Mouse (Mus musculus) limb, embryonic 12.5 days (tissue): ENCODE results near the gene Dscam. TPM values are rescaled to one million over a fixed set of nuclear protein-coding genes. Genes with fewer than 3 reads are reported as not detected.

Experiments
- ATAC-seq: fragments of 200-750 bp; cut with Nextera tagmentation; 2 replicates; pipeline ENCODE4 v1.8.0; 2017; ENCODE audit warnings: low read depth, moderate TSS enrichment; ENCODE audit not compliant: insufficient number of reproducible peaks, insufficient read depth, low FRiP score, low TSS enrichment
- H3K27ac ChIP-seq: fragments of 300-500 bp; sonication (generic); 2 replicates; pipeline ENCODE4 v1.5.1; 2016; ENCODE audit warnings: mild to moderate bottlenecking, moderate library complexity
- H3K27me3 ChIP-seq: fragments of 300-500 bp; sonication (generic); 2 replicates; pipeline ENCODE4 v1.6.1; 2016; ENCODE audit warnings: mild to moderate bottlenecking, moderate library complexity
- H3K36me3 ChIP-seq: fragments of 300-500 bp; sonication (generic); 2 replicates; pipeline ENCODE4 v1.6.1; 2016; ENCODE audit warnings: mild to moderate bottlenecking, moderate library complexity
- H3K4me1 ChIP-seq: fragments of 300-500 bp; sonication (generic); replicated peaks from 2 replicates; pipeline ENCODE4 v1.6.1; 2016
- H3K4me2 ChIP-seq: fragments of 300-500 bp; sonication (generic); 2 replicates; pipeline ENCODE4 v1.6.1; 2016; ENCODE audit warnings: mild to moderate bottlenecking, moderate library complexity
- H3K4me3 ChIP-seq: fragments of 300-500 bp; sonication (generic); replicated peaks from 2 replicates; pipeline ENCODE4 v1.5.1; 2016; ENCODE audit warnings: mild to moderate bottlenecking
- H3K9ac ChIP-seq: fragments of 300-500 bp; sonication (generic); replicated peaks from 2 replicates; pipeline ENCODE4 v1.6.1; 2016; ENCODE audit warnings: mild to moderate bottlenecking, moderate library complexity
- H3K9me3 ChIP-seq: fragments of 300-500 bp; sonication (generic); 2 replicates; pipeline ENCODE4 v1.6.1; 2016; ENCODE audit warnings: mild to moderate bottlenecking, moderate library complexity
- WGBS: fragments of 180-500 bp; shearing (Covaris S2); methylation state at CpG from one replicate; pipeline ENCODE4 v1.1.7; 2016; 5-methylcytosine and 5-hydroxymethylcytosine counted together
- polyA plus RNA-seq: library from polyadenylated mRNA; unstranded; fragments of >200 nt; fragmentation: Nextera tagmentation; extraction: Ambion mirVana; gene quantifications from 2 replicates; pipeline ENCODE4 v1.2.1, GENCODE M21; 2016

The Dscam gene
- polyA plus RNA-seq, 1 experiment from 2014 or later, result not detected

- H3K36me3 ChIP-seq, result no peaks in the 10 kb centered on the region
- no peaks in the 10 kb centered on the region for H3K4me1 ChIP-seq
- H3K27me3 ChIP-seq, result no peaks in the 10 kb centered on the region
- no peak overlapping the region for H3K9ac ChIP-seq
- no peak overlapping the region for H3K27ac ChIP-seq
- no peak overlapping the region for H3K4me2 ChIP-seq
- no peaks in the 10 kb centered on the region for H3K9me3 ChIP-seq
- no peak for ATAC-seq
- WGBS, result 77% methylated on average over 4 of the region's 4 CpGs
- no peak overlapping the region for H3K4me3 ChIP-seq
These were observed 103.7 kb downstream of the Dscam start for GRCm38 (mm10) chr16:97066856-97067255.

GRCm38 (mm10) chr16:97062207-97062606, 108.3 kb downstream of the Dscam start:
- H3K27me3 ChIP-seq, result no peaks in the 10 kb centered on the region
- no peak for ATAC-seq
- H3K4me2 ChIP-seq, result no peak overlapping the region
- no peaks in the 10 kb centered on the region for H3K9me3 ChIP-seq
- H3K4me1 ChIP-seq, result no peaks in the 10 kb centered on the region
- no peak overlapping the region for H3K4me3 ChIP-seq
- H3K27ac ChIP-seq, result no peak overlapping the region
- H3K36me3 ChIP-seq, result no peaks in the 10 kb centered on the region
- no peak overlapping the region for H3K9ac ChIP-seq
- WGBS, result 85% methylated on average over 3 of the region's 3 CpGs

GRCm38 (mm10) chr16:97061390-97061789, 109.2 kb downstream of the Dscam start:
- H3K4me2 ChIP-seq, result no peak overlapping the region
- no peaks in the 10 kb centered on the region for H3K27me3 ChIP-seq
- no peaks in the 10 kb centered on the region for H3K4me1 ChIP-seq
- H3K9ac ChIP-seq, result no peak overlapping the region
- ATAC-seq, result no peak
- H3K36me3 ChIP-seq, result no peaks in the 10 kb centered on the region
- no peaks in the 10 kb centered on the region for H3K9me3 ChIP-seq
- 90% methylated on average over 7 of the region's 7 CpGs for WGBS
- H3K27ac ChIP-seq, result no peak overlapping the region
- no peak overlapping the region for H3K4me3 ChIP-seq

- no peaks in the 10 kb centered on the region for H3K36me3 ChIP-seq
- no peaks in the 10 kb centered on the region for H3K4me1 ChIP-seq
- H3K9me3 ChIP-seq, result no peaks in the 10 kb centered on the region
- no peak for ATAC-seq
- no peaks in the 10 kb centered on the region for H3K27me3 ChIP-seq
- H3K4me3 ChIP-seq, result no peak overlapping the region
- no peak overlapping the region for H3K9ac ChIP-seq
- H3K4me2 ChIP-seq, result no peak overlapping the region
- no peak overlapping the region for H3K27ac ChIP-seq
These were observed 109.8 kb downstream of the Dscam start for GRCm38 (mm10) chr16:97060736-97061135.

- WGBS, result 84% methylated on average over 4 of the region's 4 CpGs
- no peak overlapping the region for H3K9ac ChIP-seq
- H3K9me3 ChIP-seq, result no peaks in the 10 kb centered on the region
- no peak overlapping the region for H3K4me3 ChIP-seq
- H3K27me3 ChIP-seq, result no peaks in the 10 kb centered on the region
- no peak overlapping the region for H3K27ac ChIP-seq
- ATAC-seq, result no peak
- H3K36me3 ChIP-seq, result no peaks in the 10 kb centered on the region
- no peak overlapping the region for H3K4me2 ChIP-seq
- H3K4me1 ChIP-seq, result no peaks in the 10 kb centered on the region
These were observed 110.3 kb downstream of the Dscam start for GRCm38 (mm10) chr16:97060276-97060675.

- 89% methylated on average over 4 of the region's 4 CpGs for WGBS
- ATAC-seq, result no peak
These were observed 135.3 kb downstream of the Dscam start for GRCm38 (mm10) chr16:97035271-97035670.

GRCm38 (mm10) chr16:97033540-97034058, 137.0 kb downstream of the Dscam start:
- no peak for ATAC-seq
- 82% methylated on average over 3 of the region's 3 CpGs for WGBS

More at GRCm38 (mm10) chr16:97035271-97035670, 135.3 kb downstream of the Dscam start:
- H3K4me1 ChIP-seq, result no peaks in the 10 kb centered on the region
- no peaks in the 10 kb centered on the region for H3K9me3 ChIP-seq
- H3K9ac ChIP-seq, result no peak overlapping the region
- H3K27me3 ChIP-seq, result no peaks in the 10 kb centered on the region
- no peaks in the 10 kb centered on the region for H3K36me3 ChIP-seq
- no peak overlapping the region for H3K4me2 ChIP-seq
- H3K27ac ChIP-seq, result no peak overlapping the region
- H3K4me3 ChIP-seq, result no peak overlapping the region

DNA sequence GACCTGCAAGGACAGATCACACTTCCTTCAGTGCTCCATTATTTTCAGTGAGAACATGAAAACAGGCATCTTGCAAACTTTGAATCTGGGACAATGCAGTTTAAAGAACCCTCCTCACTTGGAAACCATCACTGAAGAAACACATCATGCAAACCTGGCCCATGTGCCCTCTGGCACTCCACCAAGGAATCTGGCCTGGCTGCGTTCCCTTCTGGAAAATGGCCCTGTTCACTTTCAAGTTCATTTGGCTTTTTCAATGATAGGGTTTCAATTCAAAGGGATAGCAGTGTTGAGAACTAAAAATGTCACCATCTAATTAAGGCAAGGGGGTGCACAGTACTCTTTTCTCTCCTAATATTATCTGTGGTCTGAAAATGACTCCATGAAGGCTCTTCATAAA, 142.9 kb downstream of the Dscam start:
- H3K36me3 ChIP-seq, result no peaks in the 10 kb centered on the region
- no peak overlapping the region for H3K9ac ChIP-seq
- H3K4me3 ChIP-seq, result no peak overlapping the region
- WGBS, result 69% methylated on average over 1 of the region's 1 CpGs
- no peak overlapping the region for H3K27ac ChIP-seq
- H3K9me3 ChIP-seq, result no peaks in the 10 kb centered on the region
- H3K4me2 ChIP-seq, result no peak overlapping the region
- ATAC-seq, result no peak
- no peaks in the 10 kb centered on the region for H3K4me1 ChIP-seq
- no peaks in the 10 kb centered on the region for H3K27me3 ChIP-seq

More at GRCm38 (mm10) chr16:97033540-97034058, 137.0 kb downstream of the Dscam start:
- Histone ChIP-seq H3K27ac (no peak overlapping the region), H3K4me2 (no peak overlapping the region), H3K27me3 (no peaks in the 10 kb centered on the region), H3K9ac (no peak overlapping the region), H3K36me3 (no peaks in the 10 kb centered on the region), H3K4me1 (no peaks in the 10 kb centered on the region), H3K9me3 (no peaks in the 10 kb centered on the region), H3K4me3 (no peak overlapping the region)

DNA sequence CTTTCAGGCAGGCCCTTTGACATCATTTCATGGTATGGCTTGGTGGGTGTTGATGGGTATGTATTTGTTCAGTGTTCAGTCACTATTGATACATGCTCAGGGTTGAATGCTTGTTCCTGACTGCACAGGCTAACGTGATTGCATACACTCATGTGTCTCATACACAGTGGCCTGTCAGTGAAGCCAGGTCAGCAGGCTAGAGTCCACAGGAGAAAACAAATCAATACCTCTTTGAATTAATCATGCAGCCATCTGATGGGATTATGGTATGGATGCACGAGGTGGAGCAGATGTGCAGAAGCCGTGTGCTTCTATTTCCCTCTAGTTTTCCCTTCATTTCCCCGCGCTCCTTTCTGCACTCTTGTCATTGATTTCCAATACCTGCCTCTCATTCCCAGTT, 143.7 kb downstream of the Dscam start:
- H3K4me3 ChIP-seq, result no peak overlapping the region
- no peaks in the 10 kb centered on the region for H3K36me3 ChIP-seq
- ATAC-seq, result no peak
- H3K27me3 ChIP-seq, result no peaks in the 10 kb centered on the region
- H3K27ac ChIP-seq, result no peak overlapping the region
- H3K9ac ChIP-seq, result no peak overlapping the region
- whole genome bisulfite sequencing, result 94% methylated on average over 5 of the region's 5 CpGs
- H3K4me1 ChIP-seq, result no peaks in the 10 kb centered on the region
- H3K4me2 ChIP-seq, result no peak overlapping the region
- H3K9me3 ChIP-seq, result no peaks in the 10 kb centered on the region

DNA sequence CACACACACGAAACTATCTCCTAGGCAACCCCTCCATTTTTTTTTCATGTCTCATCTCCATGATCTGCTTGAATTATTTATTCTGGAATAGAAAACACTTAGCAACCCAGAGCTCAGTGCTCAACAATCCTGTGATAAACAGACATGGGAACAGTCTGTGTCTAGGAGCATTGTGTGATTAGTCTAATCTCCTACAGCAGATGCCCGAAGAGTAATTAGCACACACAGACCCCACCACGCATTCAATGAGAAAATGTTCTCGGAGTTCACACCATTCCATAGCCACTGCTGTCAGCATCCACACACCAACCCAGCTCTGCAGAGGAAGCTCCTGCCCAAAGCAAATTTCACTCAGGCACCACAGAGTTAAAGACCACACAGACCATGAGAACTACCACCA, 146.1 kb downstream of the Dscam start:
- H3K27me3 ChIP-seq, result no peaks in the 10 kb centered on the region
- H3K9me3 ChIP-seq, result no peaks in the 10 kb centered on the region
- no peak overlapping the region for H3K9ac ChIP-seq
- no peaks in the 10 kb centered on the region for H3K36me3 ChIP-seq
- no peak overlapping the region for H3K27ac ChIP-seq
- H3K4me2 ChIP-seq, result no peak overlapping the region
- no peaks in the 10 kb centered on the region for H3K4me1 ChIP-seq
- H3K4me3 ChIP-seq, result no peak overlapping the region
- WGBS, result 77% methylated on average over 4 of the region's 4 CpGs
- no peak for ATAC-seq

- Histone ChIP-seq H3K9me3 (no peaks in the 10 kb centered on the region), H3K4me1 (no peaks in the 10 kb centered on the region), H3K36me3 (no peaks in the 10 kb centered on the region), H3K4me3 (no peak overlapping the region), H3K4me2 (no peak overlapping the region), H3K27me3 (no peaks in the 10 kb centered on the region), H3K27ac (no peak overlapping the region), H3K9ac (no peak overlapping the region)
- ATAC-seq, result no peak
- WGBS, result 86% methylated on average over 6 of the region's 6 CpGs
These were observed 149.1 kb downstream of the Dscam start for GRCm38 (mm10) chr16:97021496-97021895.

DNA sequence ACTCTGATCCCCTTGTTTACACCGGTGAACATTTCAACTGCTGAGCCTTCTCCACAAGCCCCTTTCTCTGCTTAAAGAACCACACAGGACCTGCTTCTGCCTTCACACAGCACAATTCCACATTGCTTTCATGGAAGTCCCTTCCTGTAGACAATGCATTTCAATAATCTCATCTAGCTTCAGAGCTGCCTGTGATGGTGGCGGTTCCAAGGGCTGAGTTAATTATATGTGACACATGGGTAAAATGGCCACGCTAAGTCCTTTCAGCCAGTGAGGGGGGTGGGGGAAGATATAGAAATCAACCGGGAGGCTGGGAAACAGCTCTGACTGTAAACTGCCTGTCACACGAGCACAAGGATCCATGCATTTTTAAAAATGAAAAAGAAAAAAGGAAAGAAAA, 152.2 kb downstream of the Dscam start:
- Histone ChIP-seq H3K27me3 (no peaks in the 10 kb centered on the region), H3K9ac (no peak overlapping the region), H3K4me2 (no peak overlapping the region), H3K9me3 (no peaks in the 10 kb centered on the region), H3K27ac (no peak overlapping the region), H3K36me3 (no peaks in the 10 kb centered on the region), H3K4me3 (no peak overlapping the region), H3K4me1 (no peaks in the 10 kb centered on the region)
- ATAC-seq, result no peak
- WGBS, result 56% methylated on average over 5 of the region's 5 CpGs
